Mouse (Mus musculus): ENCODE measurements around the gene Got2.

Got2 gene

GRCm38 (mm10) chr8:95817597-95817996 lies 70.8 kb downstream of the Got2 start:
- no peak for DNase-seq

GRCm38 (mm10) chr8:95816044-95816708 lies 72.2 kb downstream of the Got2 start:
- no peak for DNase-seq

Measured in cerebellum, adult 18-20 months (tissue).